Mouse (Mus musculus) B cell, adult 67 days (primary cell): Measurements from ENCODE around the gene Prpf8. TPM values are rescaled to one million over a fixed set of nuclear protein-coding genes. Genes with fewer than 3 reads are reported as not detected.

Experiments
- total RNA-seq, 2 experiments: library from RNA; stranded (reverse); gene quantifications; 4 replicates each; pipeline ENCODE4 v1.2.4; 2023

Gene Prpf8
- 100 to 1,000 TPM; 230 to 240 TPM for total RNA-seq

DNA sequence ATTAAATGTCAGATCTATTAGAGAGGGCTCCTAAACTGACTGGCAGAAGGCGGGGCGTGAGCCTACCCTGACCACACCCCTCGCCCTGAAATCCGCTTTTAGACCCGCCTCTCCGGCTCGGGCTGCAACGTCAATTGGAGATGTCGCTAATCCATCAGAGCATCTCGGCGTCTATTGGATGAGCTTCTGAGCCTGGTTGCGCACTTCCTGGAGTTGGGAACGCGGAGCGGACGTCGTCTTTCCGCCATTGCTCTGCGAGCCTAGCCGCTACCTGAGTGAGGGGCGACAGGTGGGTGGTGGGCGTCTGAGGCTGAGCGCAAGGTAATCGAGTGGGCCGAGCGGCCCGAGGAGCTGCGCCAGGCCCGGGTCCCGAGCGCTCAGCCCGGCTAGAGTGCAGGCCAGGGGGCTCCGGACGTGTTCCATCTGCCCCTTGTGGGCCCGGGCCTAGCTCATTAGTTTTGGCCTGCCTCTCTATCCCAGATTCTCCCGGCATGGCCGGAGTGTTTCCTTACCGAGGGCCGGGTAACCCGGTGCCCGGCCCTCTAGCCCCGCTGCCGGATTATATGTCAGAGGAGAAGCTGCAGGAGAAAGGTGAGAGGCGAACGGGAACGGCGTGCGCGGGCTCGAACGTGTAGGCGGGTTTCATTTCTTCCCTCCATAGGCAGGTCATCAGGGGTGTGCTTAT lies at the start of gene Prpf8:
Prpf8 (plus strand) TSS at position 216 of the 685 bp plus-strand sequence.

DNA sequence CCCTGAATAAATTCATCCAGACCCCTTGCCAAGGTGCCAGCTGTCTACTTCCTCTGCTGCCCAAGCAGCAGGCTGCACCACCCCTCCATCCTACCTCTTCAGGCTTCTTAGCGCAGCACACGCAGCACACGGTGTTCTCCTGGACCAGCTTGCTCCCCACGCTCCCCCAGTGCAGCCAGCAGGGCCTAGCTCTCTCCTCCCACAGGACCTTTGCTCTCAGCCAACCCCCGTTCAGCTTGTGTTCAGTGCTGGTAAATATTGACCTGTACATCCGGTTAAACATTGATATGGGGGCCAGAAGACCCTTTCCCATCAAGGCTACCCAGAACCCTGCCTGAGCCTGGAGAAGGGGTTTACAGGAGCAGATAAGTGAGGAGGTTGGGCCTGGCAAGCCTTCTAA lies 47.3 kb upstream of the Prpf8 start, which contains the start of gene Serpinf2:
Serpinf2 (minus strand) TSS at position 229 of the 400 bp plus-strand sequence.

DNA sequence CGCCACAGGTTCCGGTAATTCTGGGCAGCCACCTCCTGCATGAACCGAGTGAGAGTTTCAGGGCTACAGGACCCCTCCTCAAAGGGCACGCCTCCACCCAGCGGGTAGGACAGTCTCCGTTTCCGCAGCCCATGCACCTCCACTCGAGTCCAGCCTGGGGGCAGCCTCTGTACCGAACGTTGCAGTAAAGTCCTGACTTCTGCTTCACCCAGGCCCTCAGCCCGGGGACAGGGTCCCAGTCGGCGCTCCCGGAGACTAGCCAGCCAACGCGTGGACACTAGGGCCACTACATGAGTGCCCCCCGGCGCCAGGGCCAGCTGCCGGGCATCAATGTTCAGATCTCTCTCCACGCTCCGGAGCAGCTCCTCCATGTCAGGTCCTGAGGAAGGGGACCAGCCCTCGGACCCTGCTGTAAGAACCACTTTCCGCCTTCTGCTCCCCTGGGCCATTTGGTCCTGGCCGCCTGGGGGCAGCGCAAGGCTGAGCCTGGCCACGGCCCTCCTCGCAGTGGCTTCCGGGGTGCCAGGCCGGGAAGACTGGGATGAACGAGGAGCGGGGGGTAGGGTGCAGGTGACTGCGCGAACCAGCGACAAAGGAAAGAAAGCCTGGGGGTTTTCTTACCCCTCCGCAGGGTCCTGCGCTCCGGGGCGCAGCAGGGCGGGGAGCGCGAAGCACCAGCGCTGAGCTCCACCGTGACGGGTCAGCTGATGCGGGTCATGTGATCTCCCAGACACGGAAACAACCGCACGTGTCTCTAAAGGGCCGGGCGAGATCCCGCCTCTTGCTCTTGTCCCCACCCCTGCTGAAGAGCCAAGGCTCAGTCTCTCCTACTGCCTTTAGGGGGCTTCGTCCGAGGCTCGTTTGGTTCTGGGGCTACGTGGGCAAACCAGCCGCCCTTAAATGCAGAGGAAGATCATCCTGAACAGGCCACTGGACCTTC lies 32.4 kb upstream of the Prpf8 start, which contains the start of gene Wdr81:
Wdr81 (minus strand) TSS at position 727 of the 940 bp plus-strand sequence.

DNA sequence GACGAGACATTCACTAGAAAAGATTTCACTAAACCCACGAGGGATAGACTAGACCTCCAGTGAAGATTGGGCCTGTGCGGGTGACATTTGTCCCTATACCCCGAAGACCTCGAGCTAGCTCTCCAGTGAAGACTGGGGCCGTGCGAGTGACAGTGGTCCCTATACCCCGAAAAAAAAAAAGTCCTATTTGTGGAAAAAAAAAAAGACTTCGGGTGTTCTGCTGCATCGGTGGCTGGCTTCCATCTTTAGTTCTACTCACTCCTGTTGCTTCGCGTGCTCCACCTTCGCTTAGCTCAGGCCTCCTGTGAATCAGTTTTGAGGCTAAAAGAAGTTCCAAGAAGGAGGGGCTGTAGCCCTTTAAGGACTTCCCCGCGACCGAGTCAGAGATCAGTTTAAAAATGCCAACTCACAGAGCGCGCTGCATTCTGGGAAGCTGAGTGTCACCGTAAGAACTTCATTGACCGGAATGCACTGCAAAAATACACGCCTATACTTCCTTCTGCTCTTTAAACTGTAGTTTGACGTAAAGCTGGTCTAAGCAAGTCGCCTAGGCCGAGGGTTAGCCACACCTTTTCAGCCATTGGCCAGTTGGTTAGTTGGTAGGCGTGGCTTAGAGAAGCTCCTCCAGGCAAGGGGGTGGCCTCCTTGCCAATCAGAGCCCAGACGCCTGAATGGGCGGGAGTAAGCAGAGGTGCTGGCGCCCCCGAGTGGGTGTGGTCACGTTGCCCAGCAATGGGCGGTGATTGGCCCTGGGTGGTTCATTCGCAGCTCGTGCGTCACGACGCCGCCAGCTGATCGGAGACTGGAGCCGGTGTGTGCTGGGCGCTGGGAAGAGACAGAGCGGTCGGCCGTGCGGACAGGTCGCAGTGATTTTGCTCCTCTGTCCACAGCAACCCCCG lies 25.5 kb upstream of the Prpf8 start, which contains the start of gene Tlcd2:
Tlcd2 (plus strand) TSS at position 872 of the 899 bp plus-strand sequence.

DNA sequence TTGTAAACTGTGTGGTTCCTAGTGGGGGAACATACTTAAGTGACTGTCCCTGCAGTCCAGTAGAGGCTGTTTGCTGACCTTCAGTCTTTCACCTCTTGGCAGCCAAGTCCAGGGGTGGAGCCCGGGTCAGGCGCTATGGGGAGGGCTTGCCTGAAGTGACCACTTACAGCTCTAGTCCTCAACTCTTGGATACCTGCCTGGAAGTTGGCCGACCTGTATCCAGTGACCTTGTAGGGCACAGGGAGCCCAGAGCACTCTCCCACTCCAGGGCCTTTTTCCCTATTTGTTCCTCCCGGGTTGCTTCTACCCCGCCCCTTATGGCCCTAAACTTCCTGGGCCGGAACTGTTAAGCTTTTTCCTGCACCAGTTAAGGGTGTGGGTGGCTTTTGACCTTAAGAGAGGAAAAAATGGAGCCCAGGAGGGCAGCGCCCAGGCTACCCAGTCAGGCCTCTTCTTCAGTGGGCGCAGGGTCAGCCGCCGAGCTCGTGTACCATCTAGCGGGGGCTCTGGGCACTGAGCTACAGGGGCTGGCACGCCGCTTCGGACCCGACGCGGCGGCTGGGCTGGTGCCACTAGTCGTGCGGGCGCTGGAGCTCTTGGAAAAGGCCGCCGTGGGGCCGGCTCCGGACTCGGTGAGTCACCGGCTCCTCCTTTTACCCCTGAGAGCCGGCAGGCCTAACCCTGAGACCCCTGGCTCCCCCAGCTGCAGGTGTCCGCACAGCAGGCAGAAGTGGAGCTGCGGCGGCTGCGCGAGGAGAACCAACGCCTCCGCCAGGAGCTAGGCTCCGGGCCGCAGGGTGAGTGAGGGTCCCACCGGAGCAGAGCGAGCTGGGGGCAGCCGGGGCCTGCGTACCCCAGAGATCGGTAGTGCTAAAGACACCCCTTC lies 23.4 kb downstream of the Prpf8 start, which contains the start of gene Rilp:
Rilp (plus strand) TSS at position 354 of the 886 bp plus-strand sequence.

DNA sequence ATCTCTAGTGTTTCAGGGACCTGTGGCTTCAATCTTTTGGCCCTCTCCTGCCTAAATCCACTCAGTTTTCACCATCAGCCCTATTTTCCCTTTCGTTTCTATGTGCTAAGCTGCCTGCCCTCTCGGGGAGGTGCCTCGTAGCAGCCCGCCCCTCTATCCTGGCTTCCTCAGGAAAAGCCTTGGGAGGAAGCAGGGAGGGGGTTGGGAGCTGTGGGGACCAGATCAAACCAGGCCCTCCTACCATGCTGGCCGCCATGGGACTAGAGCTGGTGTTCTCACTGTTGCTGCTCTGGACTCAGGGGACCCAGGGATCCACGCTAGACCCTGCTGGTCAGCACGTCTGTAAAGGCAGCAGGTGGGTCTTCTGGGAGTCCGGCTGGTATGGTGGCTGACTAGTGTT lies 26.7 kb downstream of the Prpf8 start, which contains the start of gene Scarf1:
Scarf1 (plus strand) TSS at position 205 of the 400 bp plus-strand sequence.

DNA sequence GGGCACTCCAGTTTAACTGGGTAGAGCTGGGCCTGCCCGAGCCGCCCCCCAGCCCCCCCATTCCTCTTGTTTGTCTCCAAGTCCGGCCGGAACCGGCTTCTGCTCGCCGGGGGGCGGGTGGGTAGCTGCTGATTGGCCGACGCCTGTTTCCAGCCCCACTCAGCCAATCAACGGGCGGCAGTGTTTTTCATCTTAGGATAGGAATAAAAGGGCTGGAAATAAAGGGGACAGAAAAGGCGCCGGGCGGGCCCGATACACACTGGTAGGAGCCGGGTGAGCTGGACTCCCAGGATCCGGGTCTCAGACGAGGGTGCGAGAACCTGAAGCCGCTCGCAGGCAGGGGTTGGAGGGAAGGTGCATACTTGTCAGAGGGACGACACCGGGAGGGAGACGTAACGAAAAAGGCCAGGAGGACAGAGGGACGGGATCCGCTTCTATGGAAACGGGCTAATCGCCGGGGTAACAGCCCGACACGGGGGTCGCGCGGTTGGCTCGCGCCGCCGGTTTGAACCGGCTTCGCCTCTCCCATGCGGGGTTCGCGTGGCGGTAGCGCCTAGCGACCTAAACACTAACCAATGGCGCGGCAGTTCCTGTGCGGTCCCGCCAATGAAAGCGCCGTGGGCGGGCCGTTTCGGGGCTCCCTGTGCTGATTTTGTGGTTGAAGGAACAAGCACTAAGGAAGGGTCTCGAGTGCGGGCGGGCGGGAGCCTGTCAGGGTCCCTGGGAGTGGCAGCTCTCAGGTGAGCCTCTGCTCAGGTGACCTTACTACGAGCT lies 45.0 kb downstream of the Prpf8 start, which contains the start of gene Slc43a2:
Slc43a2 (plus strand) TSS at position 226 of the 774 bp plus-strand sequence.

Other genes with a start within 250 kb of the Prpf8 start
- gene Rpa1, start 138.5 kb upstream of the Prpf8 start, total RNA-seq: 100 to 1,000 TPM; 110 to 137 TPM
- gene Smyd4, start 138.4 kb upstream of the Prpf8 start, total RNA-seq: 10 to 100 TPM; 14.3 to 15.5 TPM
- gene Serpinf1, start 64.1 kb upstream of the Prpf8 start, total RNA-seq: 1 to 10 TPM in 1 of 2 experiments, not detected in 1; 2.0 TPM
- gene Serpinf2, start 47.2 kb upstream of the Prpf8 start, total RNA-seq: under 1 TPM; 0.32 to 0.42 TPM
- 10 to 100 TPM; 47.1 to 49.0 TPM for gene Wdr81, start 32.1 kb upstream of the Prpf8 start, total RNA-seq
- 1 to 10 TPM; 1.4 to 2.5 TPM for gene Tlcd2, start 25.1 kb upstream of the Prpf8 start, total RNA-seq
- gene Rilp, start 23.3 kb downstream of the Prpf8 start, total RNA-seq: under 1 TPM in 1 of 2 experiments, not detected in 1; 0.92 TPM
- under 1 TPM in 1 of 2 experiments, not detected in 1; 0.20 TPM for gene Scarf1, start 26.7 kb downstream of the Prpf8 start, total RNA-seq
- 10 to 100 TPM; 54.3 to 67.9 TPM for gene Slc43a2, start 44.9 kb downstream of the Prpf8 start, total RNA-seq
- gene Pitpna, start 101.3 kb downstream of the Prpf8 start, total RNA-seq: 100 to 1,000 TPM; 232 to 242 TPM
- 100 to 1,000 TPM; 128 to 132 TPM for gene Inpp5k, start 144.2 kb downstream of the Prpf8 start, total RNA-seq
- 100 to 1,000 TPM; 459 to 494 TPM for gene Myo1c, start 163.7 kb downstream of the Prpf8 start, total RNA-seq
- gene Crk, start 192.4 kb downstream of the Prpf8 start, total RNA-seq: 10 to 100 TPM; 66.4 to 69.9 TPM
- gene Ywhae, start 246.1 kb downstream of the Prpf8 start, total RNA-seq: 100 to 1,000 TPM; 224 to 250 TPM